10 mouse cellular contexts compared by ENCODE assay signal in the genomic region with DNA sequence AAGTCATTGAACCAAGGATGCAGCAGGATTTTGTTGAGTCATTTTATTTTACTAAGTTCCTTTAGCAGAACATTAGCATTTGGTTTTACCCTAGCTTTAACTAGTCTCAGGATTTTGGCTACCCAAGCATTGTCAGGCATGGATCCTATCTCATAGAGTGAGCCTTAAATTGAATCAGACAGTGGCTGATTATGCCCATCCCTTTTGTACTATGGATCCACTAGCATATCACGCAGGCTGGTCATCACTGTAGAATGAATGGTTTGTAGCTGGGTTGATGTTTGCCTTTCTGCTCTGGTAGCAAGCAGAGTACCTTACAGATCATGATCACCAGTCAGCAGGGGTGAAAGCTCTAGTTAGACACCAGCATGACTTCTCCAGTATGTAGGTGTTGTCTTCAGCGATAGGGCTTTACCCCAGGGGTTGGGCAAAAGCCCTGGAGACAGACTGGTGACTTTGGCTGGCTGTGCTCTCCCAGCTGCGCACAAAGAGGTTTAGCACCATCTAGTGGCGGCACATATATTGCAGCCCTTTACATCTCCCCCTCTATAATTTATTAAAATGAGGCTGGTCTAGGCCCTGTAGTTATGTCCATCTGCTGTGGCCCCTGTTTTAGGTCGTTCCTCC. TPM values are rescaled to one million over a fixed set of nuclear protein-coding genes. Genes with fewer than 3 reads are reported as not detected.
DNase-seq lines count a peak whose midpoint lies in the region; ATAC-seq and TF ChIP-seq lines count a peak whose summit lies in the region.
"Not testable (repeated sequence)": the region's sequence is repeated elsewhere in the genome, so short reads cannot be mapped to it uniquely, and the experiment has no call there.
"Had no signal": no experiment of that assay in that cellular context is flagged by ENCODE, and none has a peak within 500 bp of the region (broad histone marks: within the 10 kb centered on the region; RNA-seq: fewer than 3 reads in every experiment).

No protein-coding gene starts in this region.

- H3K4me1 ChIP-seq in ES-Bruce4 (ENCODE audit: control insufficient read depth, insufficient read depth, low read length); embryonic facial prominence, embryonic 11.5 days (ENCODE audit: control insufficient read depth, insufficient read depth, low read length); heart, adult 2 months (ENCODE audit: control insufficient read depth, insufficient read depth, low read length); hindbrain, postnatal 0 days (ENCODE audit: insufficient read depth, low read length); liver, embryonic 11.5 days (replicated peaks; ENCODE audit: control insufficient read depth, insufficient read depth, low read length); midbrain, embryonic 13.5 days (replicated peaks); stomach, embryonic 16.5 days (ENCODE audit: control insufficient read depth, insufficient read depth, low read length): not testable (repeated sequence)

- H3K4me2 ChIP-seq in embryonic facial prominence, embryonic 11.5 days (ENCODE audit: low read depth, low read length); hindbrain, postnatal 0 days (ENCODE audit: low read depth, low read length); liver, embryonic 11.5 days; midbrain, embryonic 13.5 days (replicated peaks); stomach, embryonic 16.5 days (ENCODE audit: low read depth, low read length): not testable (repeated sequence)

- TF ChIP-seq CTCF in ES-Bruce4 (IDR thresholded peaks at IDR 0.05; ENCODE audit: low read depth, low read length), result peak; percentile 24
- TF ChIP-seq CTCF in heart, adult 2 months (IDR thresholded peaks at IDR 0.05), result peak; percentile 56
- TF ChIP-seq CTCF in hindbrain, postnatal 0 days (IDR thresholded peaks at IDR 0.05; ENCODE audit: low read depth), result peak; percentile 34; the same call in 1 of the 2 replicates

- DNase-seq in embryonic facial prominence, embryonic 11.5 days (ENCODE audit: low spot score); hindbrain, postnatal 0 days (ENCODE audit: low spot score); liver, embryonic 11.5 days (ENCODE audit: low spot score): not testable (repeated sequence)
- DNase-seq in heart, adult 2 months, result peak in 1 of 2 experiments; percentile 34
- peak; percentile 58 for DNase-seq in layer of hippocampus, adult 11-12 months (ENCODE audit: low spot score)

- H3K27ac ChIP-seq in ES-Bruce4 (ENCODE audit: insufficient read depth, low read length); embryonic facial prominence, embryonic 11.5 days (replicated peaks; ENCODE audit: low read depth, low read length); heart, adult 2 months; hindbrain, postnatal 0 days; liver, embryonic 11.5 days (ENCODE audit: low read depth, low read length); midbrain, embryonic 13.5 days; stomach, embryonic 16.5 days (ENCODE audit: low read length): not testable (repeated sequence)

- ATAC-seq in embryonic facial prominence, embryonic 11.5 days (replicated peaks; ENCODE audit: insufficient number of reproducible peaks, low FRiP score, low TSS enrichment, low read depth), result peak; percentile 82
- ATAC-seq in hindbrain, postnatal 0 days, result peak; percentile 71
- peak; percentile 74 for ATAC-seq in liver, embryonic 11.5 days (replicated peaks; ENCODE audit: low FRiP score)
- ATAC-seq in midbrain, embryonic 13.5 days, result peak; percentile 77
- peak; percentile 71 for ATAC-seq in stomach, embryonic 16.5 days (ENCODE audit: insufficient read depth, low FRiP score)

- H3K4me3 ChIP-seq in ES-Bruce4 (ENCODE audit: low read depth, low read length); embryonic facial prominence, embryonic 11.5 days (ENCODE audit: low read depth, low read length); heart, adult 2 months; hindbrain, postnatal 0 days (ENCODE audit: low read length); liver, embryonic 11.5 days (ENCODE audit: low read depth, low read length); midbrain, embryonic 13.5 days (replicated peaks); stomach, embryonic 16.5 days (replicated peaks; ENCODE audit: low read length): not testable (repeated sequence)

- H3K36me3 ChIP-seq in ES-Bruce4 (ENCODE audit: control insufficient read depth, insufficient read depth, low read length, poor library complexity, severe bottlenecking); embryonic facial prominence, embryonic 11.5 days (replicated peaks; ENCODE audit: control insufficient read depth, insufficient read depth, low read depth, low read length); heart, adult 2 months (ENCODE audit: control insufficient read depth, insufficient read depth, low read length); hindbrain, postnatal 0 days (ENCODE audit: insufficient read depth, low read length); liver, embryonic 11.5 days (ENCODE audit: control insufficient read depth, insufficient read depth, low read length); midbrain, embryonic 13.5 days; stomach, embryonic 16.5 days (ENCODE audit: control insufficient read depth, insufficient read depth, low read length): not testable (repeated sequence)

- not testable (repeated sequence) for H3K9ac ChIP-seq in ES-Bruce4 (ENCODE audit: low read depth, poor library complexity, severe bottlenecking); embryonic facial prominence, embryonic 11.5 days (replicated peaks; ENCODE audit: low read length); heart, adult 2 months (ENCODE audit: low read depth, low read length); hindbrain, postnatal 0 days (replicated peaks; ENCODE audit: low read length); liver, embryonic 11.5 days (ENCODE audit: low read depth, low read length); midbrain, embryonic 13.5 days (replicated peaks); stomach, embryonic 16.5 days (ENCODE audit: low read length)

- not testable (repeated sequence) for H3K79me2 ChIP-seq in heart, adult 2 months (replicated peaks; ENCODE audit: control insufficient read depth, insufficient read depth, low read length)

- not testable (repeated sequence) for TF ChIP-seq POLR2A in ES-Bruce4 (IDR thresholded peaks at IDR 0.05; ENCODE audit: insufficient read depth, low read length); heart, adult 2 months (IDR thresholded peaks at IDR 0.05; ENCODE audit: insufficient read depth, low read depth, low read length)

- H3K27me3 ChIP-seq in ES-Bruce4 (ENCODE audit: control insufficient read depth, insufficient read depth, low read length, poor library complexity, severe bottlenecking); embryonic facial prominence, embryonic 11.5 days (ENCODE audit: control insufficient read depth, insufficient read depth, low read length); heart, adult 2 months (ENCODE audit: control insufficient read depth, insufficient read depth, low read length); hindbrain, postnatal 0 days (ENCODE audit: insufficient read depth, low read length); liver, embryonic 11.5 days (replicated peaks; ENCODE audit: control insufficient read depth, insufficient read depth, low read length); midbrain, embryonic 13.5 days; stomach, embryonic 16.5 days (ENCODE audit: control insufficient read depth, insufficient read depth, low read length): not testable (repeated sequence)

- peaks cover 10% of the 10 kb centered on the region; the same call in 1 of the 2 replicates for H3K9me3 ChIP-seq in ES-Bruce4 (replicated peaks; ENCODE audit: control insufficient read depth, insufficient read depth, low read length, poor library complexity, severe bottlenecking)
- not testable (repeated sequence) for H3K9me3 ChIP-seq in embryonic facial prominence, embryonic 11.5 days (replicated peaks; ENCODE audit: control insufficient read depth, low read length); liver, embryonic 11.5 days (ENCODE audit: control insufficient read depth, low read length); stomach, embryonic 16.5 days (replicated peaks; ENCODE audit: control insufficient read depth, low read length)
- H3K9me3 ChIP-seq in hindbrain, postnatal 0 days (ENCODE audit: low read length), result peaks cover 12% of the 10 kb centered on the region
- H3K9me3 ChIP-seq in midbrain, embryonic 13.5 days, result peaks cover 34% of the 10 kb centered on the region

- 28% methylated on average over 5 of the region's 5 CpGs for WGBS in embryonic facial prominence, embryonic 11.5 days
- WGBS in heart, adult 2 months, result 24% methylated on average over 5 of the region's 5 CpGs
- 28% methylated on average over 5 of the region's 5 CpGs for WGBS in hindbrain, postnatal 0 days
- 28% methylated on average over 5 of the region's 5 CpGs for WGBS in liver, embryonic 11.5 days
- 33% methylated on average over 5 of the region's 5 CpGs for WGBS in midbrain, embryonic 13.5 days
- 30% methylated on average over 5 of the region's 5 CpGs for WGBS in stomach, embryonic 16.5 days

- intact Hi-C loops in heart, adult 2 months (cut with DNase I), result not testable (repeated sequence)

- not testable (repeated sequence) for TF ChIP-seq EP300 in ES-Bruce4 (IDR thresholded peaks at IDR 0.05; ENCODE audit: insufficient read depth, low read depth, low read length); heart, adult 2 months (IDR thresholded peaks at IDR 0.05; ENCODE audit: insufficient read depth, low read depth, low read length)

RNA-seq across cellular contexts. Expression of gene Gm21149, which starts 22.6 kb away (rescaled TPM):
- not detected in 2 replicates for polyA plus RNA-seq in ES-Bruce4 (2011; ENCODE audit: insufficient read depth, insufficient read length, low read depth, missing spikeins)
- polyA plus RNA-seq in embryonic facial prominence, embryonic 11.5 days (2014; fragmentation: Nextera tagmentation; extraction: Ambion mirVana), result not detected in 2 replicates
- total RNA-seq in heart, adult 2 months (2021), result not detected
- polyA plus RNA-seq in heart, adult 2 months (2012; rRNA removed), result not detected in 2 replicates
- total RNA-seq in hindbrain, postnatal 0 days (2014; rRNA removed), result not detected in 2 replicates
- not detected in 2 replicates for polyA plus RNA-seq in hindbrain, postnatal 0 days (2015; fragmentation: Nextera tagmentation; extraction: Ambion mirVana)
- polyA plus RNA-seq in liver, embryonic 11.5 days (2014; fragmentation: Nextera tagmentation; extraction: Ambion mirVana), result not detected in 2 replicates
- polyA plus RNA-seq in midbrain, embryonic 13.5 days (2015; fragmentation: Nextera tagmentation; extraction: Ambion mirVana), result not detected in 2 replicates
- not detected in 2 replicates for polyA plus RNA-seq in stomach, embryonic 16.5 days (2015; fragmentation: Nextera tagmentation; extraction: Ambion mirVana)

RNA-seq across cellular contexts. Expression of gene Gm21190, which starts 30.1 kb away (rescaled TPM):
- polyA plus RNA-seq in ES-Bruce4 (2011; ENCODE audit: insufficient read depth, insufficient read length, low read depth, missing spikeins), result not detected in 2 replicates
- not detected in 2 replicates for polyA plus RNA-seq in embryonic facial prominence, embryonic 11.5 days (2014; fragmentation: Nextera tagmentation; extraction: Ambion mirVana)
- total RNA-seq in heart, adult 2 months (2021), result not detected
- polyA plus RNA-seq in heart, adult 2 months (2012; rRNA removed), result not detected in 2 replicates
- total RNA-seq in hindbrain, postnatal 0 days (2014; rRNA removed), result not detected in 2 replicates
- not detected in 2 replicates for polyA plus RNA-seq in hindbrain, postnatal 0 days (2015; fragmentation: Nextera tagmentation; extraction: Ambion mirVana)
- polyA plus RNA-seq in liver, embryonic 11.5 days (2014; fragmentation: Nextera tagmentation; extraction: Ambion mirVana), result not detected in 2 replicates
- polyA plus RNA-seq in midbrain, embryonic 13.5 days (2015; fragmentation: Nextera tagmentation; extraction: Ambion mirVana), result not detected in 2 replicates
- polyA plus RNA-seq in stomach, embryonic 16.5 days (2015; fragmentation: Nextera tagmentation; extraction: Ambion mirVana), result not detected in 2 replicates
- polyA plus RNA-seq: C2C12; heart, embryonic 10.5 days had no signal
